Mouse (Mus musculus) spleen, postnatal 36 days (tissue): ENCODE measurements at regions not wholly inside any gene's neighbourhood (a gene's known extent, or its start where the extent isn't known, plus 50 kb on each side); places are given as distances from the start of the nearest gene placed in this dataset.

Experiments used
- DNase-seq, 2 experiments: peaks; one replicate each; pipeline ENCODE4 v3.0.0; 2022; ENCODE audit warnings: low spot score in 2 of 2, mixed read lengths in 1 of 2

- DNase-seq = no peak
Measured at GRCm38 (mm10) chr3:40070137-40070667, 460.9 kb upstream of the Intu start.

DNA sequence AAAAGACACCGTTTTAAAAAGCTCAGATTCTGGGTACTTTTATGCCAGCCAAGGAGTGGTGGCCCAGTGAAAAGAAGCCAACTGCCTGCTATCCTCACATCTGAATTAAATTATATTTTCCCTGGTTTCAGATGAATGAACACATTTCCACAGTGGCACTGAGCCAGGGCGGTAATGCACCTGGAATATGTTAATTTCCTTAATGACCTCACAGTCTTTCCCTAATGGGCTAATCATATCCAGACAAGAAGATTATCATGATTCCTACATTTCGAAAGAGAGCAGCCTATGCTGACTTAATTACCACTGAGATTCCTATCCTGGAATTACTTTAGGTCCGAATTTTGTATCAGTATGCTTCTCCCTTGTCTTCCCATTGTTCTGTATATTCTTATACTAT is 454.3 kb upstream of the Intu start:
- DNase-seq = no peak

GRCm38 (mm10) chr3:40085116-40085515 is 446.0 kb upstream of the Intu start:
- DNase-seq = no peak

DNA sequence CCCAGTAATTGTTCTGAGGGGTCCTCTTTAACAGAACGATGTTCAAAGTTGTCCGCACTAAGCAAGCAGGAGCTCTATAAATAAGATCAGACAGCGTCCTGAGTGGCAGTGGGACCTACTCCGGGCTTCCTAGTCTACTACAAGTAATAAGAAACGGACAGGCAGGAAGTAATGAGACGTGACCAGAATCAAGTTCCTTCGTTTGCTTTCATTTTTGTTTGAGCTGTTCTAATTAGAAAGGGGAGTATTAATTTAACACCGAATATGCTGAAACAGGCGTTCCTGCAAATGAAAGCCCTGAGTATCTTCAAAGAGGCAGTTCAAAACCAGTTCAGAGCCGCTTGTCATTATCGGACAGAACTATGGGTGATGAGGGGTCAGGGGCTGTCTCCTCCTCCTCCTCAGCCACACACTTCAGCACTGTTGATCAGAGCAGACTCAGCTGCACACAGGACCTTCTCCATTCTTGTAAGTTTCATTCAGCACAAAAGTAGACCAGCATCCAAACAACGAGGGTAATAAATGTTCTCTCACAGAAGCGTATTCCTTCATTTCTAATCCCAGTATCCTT is 439.2 kb upstream of the Intu start:
- DNase-seq = no peak

DNA sequence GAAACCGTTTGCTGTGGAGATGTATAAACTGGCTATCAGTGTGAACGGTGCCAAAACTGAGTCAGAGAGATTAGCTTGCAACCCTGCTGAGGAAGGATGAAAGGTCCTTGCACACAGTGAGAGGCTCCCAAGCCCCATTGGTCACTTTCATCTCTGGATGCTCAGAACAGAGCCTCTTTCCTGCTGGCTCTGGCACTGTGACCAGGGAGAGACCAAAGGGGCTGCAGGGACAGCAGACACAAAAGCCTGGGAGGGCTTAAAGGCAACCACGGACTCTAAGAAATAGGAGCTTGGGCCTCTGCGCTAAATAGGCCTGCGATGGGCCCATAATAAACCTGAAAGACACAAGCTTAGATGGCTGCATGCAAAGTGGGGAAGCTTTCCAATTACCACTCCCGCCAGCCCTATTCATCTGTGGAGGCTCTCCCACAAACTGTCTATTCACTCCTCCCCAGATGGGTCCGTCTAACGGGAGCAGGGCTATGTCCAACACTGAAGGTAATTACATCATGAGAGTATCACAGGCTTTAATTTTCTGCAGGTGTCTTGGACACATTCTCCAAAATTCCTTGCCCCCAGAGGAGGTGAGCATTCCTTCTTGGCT is 438.2 kb upstream of the Intu start:
- DNase-seq = no peak

- no peak for DNase-seq
Measured at GRCm38 (mm10) chr3:40094040-40094439, 437.0 kb upstream of the Intu start.

DNA sequence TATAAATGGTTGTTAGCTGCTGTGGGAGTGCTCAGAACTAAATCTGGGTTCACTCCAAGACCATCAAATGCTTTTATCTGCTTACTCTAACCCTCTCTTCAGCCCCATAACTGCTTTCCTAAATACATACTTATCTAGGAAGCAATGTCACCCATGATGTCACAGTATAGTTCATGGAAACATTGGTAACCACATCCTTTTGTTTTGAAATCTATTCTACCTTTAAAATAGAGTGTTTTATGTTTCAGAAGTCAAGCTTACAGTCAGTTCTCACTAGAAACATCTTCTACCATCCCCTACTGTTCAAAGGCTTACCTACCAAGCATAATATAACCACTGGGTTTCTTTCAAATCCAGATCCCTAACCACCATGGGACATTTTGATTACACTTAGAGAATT is 436.4 kb upstream of the Intu start:
- no peak for DNase-seq

- no peak for DNase-seq
Measured at GRCm38 (mm10) chr3:40102698-40103097, 428.4 kb upstream of the Intu start.

GRCm38 (mm10) chr3:40114811-40115210 is 416.3 kb upstream of the Intu start:
- DNase-seq = no peak

- no peak for DNase-seq
Measured at GRCm38 (mm10) chr3:40118551-40118950, 412.5 kb upstream of the Intu start.

- DNase-seq = no peak
Measured at GRCm38 (mm10) chr3:40119462-40119861, 411.6 kb upstream of the Intu start.

GRCm38 (mm10) chr3:40120298-40120875 is 410.7 kb upstream of the Intu start:
- DNase-seq = no peak

- no peak for DNase-seq
Measured at GRCm38 (mm10) chr3:40123558-40124236, 407.4 kb upstream of the Intu start.

GRCm38 (mm10) chr3:40126903-40127302 is 404.2 kb upstream of the Intu start:
- DNase-seq = no peak

- no peak for DNase-seq
Measured at GRCm38 (mm10) chr3:40130858-40131584, 400.1 kb upstream of the Intu start.

GRCm38 (mm10) chr3:40138671-40139070 is 392.4 kb upstream of the Intu start:
- no peak for DNase-seq

- DNase-seq = no peak
Measured at GRCm38 (mm10) chr3:40142229-40142628, 388.9 kb upstream of the Intu start.

- no peak for DNase-seq
Measured at GRCm38 (mm10) chr3:40158631-40159030, 372.5 kb upstream of the Intu start.

- no peak for DNase-seq
Measured at GRCm38 (mm10) chr3:40159591-40160145, 371.4 kb upstream of the Intu start.

- DNase-seq = no peak
Measured at GRCm38 (mm10) chr3:40164181-40164580, 366.9 kb upstream of the Intu start.

DNA sequence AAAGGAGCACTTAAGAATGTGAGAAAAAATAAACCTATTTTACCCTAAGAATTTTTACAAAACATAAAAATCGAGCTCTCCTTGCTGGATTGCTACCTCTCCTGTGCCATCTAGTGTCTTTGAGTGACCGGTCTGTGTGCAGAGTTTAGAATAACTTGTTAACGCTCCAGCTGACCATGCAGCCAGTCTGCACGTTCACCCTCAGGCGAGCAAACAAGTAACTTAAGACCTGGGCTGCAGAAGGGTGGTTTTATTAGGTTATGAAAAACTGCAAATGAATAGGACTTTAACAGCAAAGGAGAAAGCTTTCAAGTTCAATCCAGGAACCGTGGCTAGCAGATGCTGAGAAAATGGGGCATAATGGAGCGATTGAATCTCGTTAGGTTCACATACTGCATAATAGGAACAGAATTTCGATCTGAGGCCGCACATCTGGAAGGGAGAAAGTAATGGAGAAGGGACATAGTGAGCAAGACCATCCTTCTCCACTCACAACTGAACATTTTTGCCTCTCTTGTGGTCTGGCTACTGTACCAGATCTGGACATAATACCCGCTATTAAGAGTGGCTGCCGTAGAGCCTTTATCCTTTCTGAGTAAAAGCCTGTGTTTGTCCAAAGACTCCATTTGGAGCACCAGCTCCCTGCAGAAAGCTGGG is 363.0 kb upstream of the Intu start:
- DNase-seq = no peak
